Mouse (Mus musculus) bone marrow macrophage, adult 2 months (primary cell): ENCODE measurements around the gene Esrp2. TPM values are rescaled to one million over a fixed set of nuclear protein-coding genes. Genes with fewer than 3 reads are reported as not detected.

ENCODE experiments used
- H3K27ac ChIP-seq: 2 replicates; pipeline ENCODE4 v1.5.1; 2012; ENCODE audit warnings: low read depth, low read length; ENCODE audit not compliant: insufficient read depth
- H3K4me1 ChIP-seq: 2 replicates; pipeline ENCODE4 v1.6.1; 2012; ENCODE audit warnings: low read length; ENCODE audit not compliant: control insufficient read depth, insufficient read depth
- H3K4me3 ChIP-seq: 2 replicates; pipeline ENCODE4 v1.5.1; 2012; ENCODE audit warnings: mild to moderate bottlenecking, low read length, moderate library complexity; ENCODE audit not compliant: insufficient read depth
- CTCF ChIP-seq: IDR thresholded peaks from 2 replicates; pipeline ENCODE4 v1.5.1; 2012; ENCODE audit warnings: low read depth, mild to moderate bottlenecking, low read length, moderate library complexity
- POLR2A ChIP-seq: IDR thresholded peaks from 2 replicates; pipeline ENCODE4 v1.6.1; 2012; ENCODE audit warnings: mild to moderate bottlenecking, low read depth, low read length, borderline replicate concordance
- polyA plus RNA-seq: library from polyadenylated mRNA; stranded (reverse); fragments of >200 nt; gene quantifications from 2 replicates; pipeline ENCODE4 v1.2.4, GENCODE M21; 2012; ENCODE audit not compliant: missing spikeins, insufficient read depth, insufficient read length

The Esrp2 gene
- polyA plus RNA-seq, 1 experiment = not detected

- Histone ChIP-seq H3K4me3 (peak within 1 kb of the TSS; percentile 79), H3K27ac (peak within 1 kb of the TSS; percentile 38), H3K4me1 (peaks cover 16% of the 10 kb centered on the region)
- no peak for TF ChIP-seq POLR2A
- no peak for TF ChIP-seq CTCF
Observed at GRCm38 (mm10) chr8:106168356-106169016, 31.7 kb upstream of the Esrp2 start, which contains the start of gene Slc7a6. Gene Slc7a6 (plus strand): TSS chr8:106168857.

- no peak overlapping the region for H3K27ac ChIP-seq
- TF ChIP-seq POLR2A (no peak), CTCF (peak; percentile 89)
- no peak overlapping the region for H3K4me3 ChIP-seq
- H3K4me1 ChIP-seq = peaks cover 14% of the 10 kb centered on the region
Observed at GRCm38 (mm10) chr8:106165460-106165859, 28.7 kb upstream of the Esrp2 start.

- Histone ChIP-seq H3K4me1 (peaks cover 12% of the 10 kb centered on the region), H3K27ac (no peak overlapping the region), H3K4me3 (no peak overlapping the region)
- TF ChIP-seq POLR2A (no peak), CTCF (no peak)
Observed at GRCm38 (mm10) chr8:106163251-106163650, 26.5 kb upstream of the Esrp2 start.

GRCm38 (mm10) chr8:106159876-106160275 is 23.1 kb upstream of the Esrp2 start:
- H3K4me3 ChIP-seq = no peak overlapping the region
- TF ChIP-seq POLR2A (no peak), CTCF (no peak)
- no peak overlapping the region for H3K27ac ChIP-seq
- peaks cover 4% of the 10 kb centered on the region for H3K4me1 ChIP-seq

- Histone ChIP-seq H3K4me1 (peaks cover 17% of the 10 kb centered on the region), H3K4me3 (no peak overlapping the region), H3K27ac (no peak overlapping the region)
- TF ChIP-seq POLR2A = no peak
- TF ChIP-seq CTCF = no peak
Observed at GRCm38 (mm10) chr8:106158381-106158780, 21.6 kb upstream of the Esrp2 start.

- peaks cover 24% of the 10 kb centered on the region for H3K4me1 ChIP-seq
- no peak overlapping the region for H3K4me3 ChIP-seq
- H3K27ac ChIP-seq = no peak overlapping the region
- TF ChIP-seq POLR2A (no peak), CTCF (no peak)
Observed at GRCm38 (mm10) chr8:106157419-106157818, 20.6 kb upstream of the Esrp2 start.

- TF ChIP-seq POLR2A (no peak), CTCF (no peak)
- peak overlapping the region; percentile 77 for H3K4me3 ChIP-seq
Observed at GRCm38 (mm10) chr8:106152876-106153275, 16.1 kb upstream of the Esrp2 start.

GRCm38 (mm10) chr8:106151041-106151440 is 14.3 kb upstream of the Esrp2 start:
- Histone ChIP-seq H3K27ac (peak overlapping the region; percentile 87), H3K4me1 (peaks cover 59% of the 10 kb centered on the region), H3K4me3 (peak overlapping the region; percentile 77)
- TF ChIP-seq POLR2A (no peak), CTCF (no peak)

More at GRCm38 (mm10) chr8:106152876-106153275, 16.1 kb upstream of the Esrp2 start:
- H3K27ac ChIP-seq = peak overlapping the region; percentile 87
- H3K4me1 ChIP-seq = peaks cover 44% of the 10 kb centered on the region

GRCm38 (mm10) chr8:106150653-106151000 is 13.9 kb upstream of the Esrp2 start:
- Histone ChIP-seq H3K27ac (peak overlapping the region; percentile 87), H3K4me3 (peak overlapping the region; percentile 77), H3K4me1 (peaks cover 63% of the 10 kb centered on the region)
- TF ChIP-seq POLR2A (no peak), CTCF (no peak)

GRCm38 (mm10) chr8:106149801-106150652 is 13.3 kb upstream of the Esrp2 start, which contains the start of gene Pla2g15:
Gene Pla2g15 (plus strand): TSS chr8:106150399.
- Histone ChIP-seq H3K27ac (peak within 1 kb of the TSS; percentile 99), H3K4me1 (peaks cover 68% of the 10 kb centered on the region)
- no peak for TF ChIP-seq POLR2A
- TF ChIP-seq CTCF = no peak

More at GRCm38 (mm10) chr8:106149801-106150652, 13.3 kb upstream of the Esrp2 start, which contains the start of gene Pla2g15:
- peak within 1 kb of the TSS; percentile 77 for H3K4me3 ChIP-seq
